Mouse (Mus musculus): ENCODE measurements at regions not wholly inside any gene's neighbourhood (a gene's known extent, or its start where the extent isn't known, plus 50 kb on each side); places are given as distances from the start of the nearest gene placed in this dataset.

DNA sequence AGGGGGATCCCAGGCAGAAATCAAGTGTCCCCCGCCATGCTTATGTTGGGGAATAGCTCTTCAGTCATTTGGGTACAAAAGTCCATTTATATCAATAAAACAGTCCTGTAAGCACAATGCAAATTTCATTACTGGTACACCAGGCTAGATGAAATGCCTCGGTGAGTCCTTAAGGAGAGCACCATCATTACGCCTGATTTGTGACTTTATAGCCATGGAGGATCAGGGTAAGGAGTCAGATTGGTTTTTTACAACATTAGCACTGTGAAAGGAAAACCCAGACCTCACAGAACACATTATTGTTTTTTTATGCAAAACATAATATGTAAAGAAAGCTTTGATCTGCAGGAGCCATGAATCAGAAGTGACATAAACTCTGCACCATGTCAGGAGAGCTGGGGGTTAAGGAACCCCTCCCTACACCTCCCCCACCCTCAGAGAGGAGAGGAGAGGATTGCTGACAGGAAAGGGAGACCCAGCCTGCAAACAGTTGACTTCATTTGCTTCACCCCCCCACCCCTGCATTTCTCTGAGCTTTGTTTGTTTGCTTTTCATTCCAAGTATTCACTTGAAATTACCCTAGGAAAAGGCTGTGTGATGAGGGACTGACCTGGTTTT, 2756.6 kb upstream of the Lrrc6 start:
- no peak overlapping the region for H3K4me3 ChIP-seq
- 77% methylated on average over 3 of the region's 3 CpGs for WGBS
- H3K4me2 ChIP-seq, result no peak overlapping the region
- no peaks in the 10 kb centered on the region for H3K27me3 ChIP-seq
- H3K4me1 ChIP-seq (replicated peaks), result no peaks in the 10 kb centered on the region
- no peak for ATAC-seq (replicated peaks; ENCODE audit: insufficient number of reproducible peaks, insufficient read depth, low FRiP score, low read depth)
- no peaks in the 10 kb centered on the region for H3K9me3 ChIP-seq (replicated peaks)
- no peak overlapping the region for H3K9ac ChIP-seq
- H3K36me3 ChIP-seq, result no peaks in the 10 kb centered on the region
- H3K27ac ChIP-seq, result no peak overlapping the region

DNA sequence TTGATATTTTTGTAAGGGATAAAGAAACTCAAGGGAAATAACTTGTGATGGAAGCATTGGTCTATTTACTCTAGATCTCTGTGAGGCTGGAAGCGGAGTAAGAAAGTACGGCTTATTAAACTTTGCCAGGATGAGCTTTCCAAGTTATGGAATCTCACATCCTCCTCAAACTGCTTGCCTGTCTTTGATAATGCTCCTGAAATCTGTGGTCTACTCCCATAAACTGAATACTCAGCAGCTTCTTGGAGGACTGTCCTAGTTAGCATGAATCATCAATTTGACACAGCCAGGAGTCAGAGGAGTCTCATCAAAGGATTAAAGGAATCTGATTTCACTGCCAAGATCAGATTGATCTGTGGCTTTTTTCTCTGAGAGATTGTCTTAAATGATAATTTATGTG, 2753.0 kb upstream of the Lrrc6 start:
- Histone ChIP-seq H3K9ac (no peak overlapping the region), H3K4me2 (no peak overlapping the region), H3K27ac (no peak overlapping the region), H3K4me3 (no peak overlapping the region), H3K4me1 (replicated peaks) (no peaks in the 10 kb centered on the region), H3K27me3 (no peaks in the 10 kb centered on the region), H3K36me3 (no peaks in the 10 kb centered on the region), H3K9me3 (replicated peaks) (no peaks in the 10 kb centered on the region)
- 88% methylated on average over 2 of the region's 2 CpGs for WGBS
- ATAC-seq (replicated peaks; ENCODE audit: insufficient number of reproducible peaks, insufficient read depth, low FRiP score, low read depth), result no peak

DNA sequence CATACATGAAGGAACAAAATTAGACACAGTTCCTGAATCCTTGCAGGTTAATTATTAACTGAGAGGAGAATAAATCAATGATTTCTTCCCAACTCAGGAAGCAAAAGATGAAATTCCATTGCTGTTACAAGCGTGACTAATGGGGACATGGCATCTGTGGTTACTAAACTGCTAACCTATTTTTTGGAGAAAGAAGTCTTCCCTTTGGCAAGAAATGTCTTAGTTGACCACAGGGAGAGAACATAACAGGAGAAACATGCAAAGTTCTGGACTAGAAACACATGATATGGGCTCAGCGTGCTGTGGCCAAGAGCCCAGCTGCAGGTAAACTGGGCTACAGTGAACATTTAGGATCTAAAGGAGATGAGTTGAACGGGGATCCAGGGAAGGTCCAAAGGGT, 2751.4 kb upstream of the Lrrc6 start:
- WGBS, result 79% methylated on average over 3 of the region's 3 CpGs
- Histone ChIP-seq H3K4me1 (replicated peaks) (no peaks in the 10 kb centered on the region), H3K4me3 (no peak overlapping the region), H3K27me3 (no peaks in the 10 kb centered on the region), H3K4me2 (no peak overlapping the region), H3K27ac (no peak overlapping the region), H3K9me3 (replicated peaks) (no peaks in the 10 kb centered on the region), H3K9ac (no peak overlapping the region), H3K36me3 (no peaks in the 10 kb centered on the region)
- ATAC-seq (replicated peaks; ENCODE audit: insufficient number of reproducible peaks, insufficient read depth, low FRiP score, low read depth), result no peak

DNA sequence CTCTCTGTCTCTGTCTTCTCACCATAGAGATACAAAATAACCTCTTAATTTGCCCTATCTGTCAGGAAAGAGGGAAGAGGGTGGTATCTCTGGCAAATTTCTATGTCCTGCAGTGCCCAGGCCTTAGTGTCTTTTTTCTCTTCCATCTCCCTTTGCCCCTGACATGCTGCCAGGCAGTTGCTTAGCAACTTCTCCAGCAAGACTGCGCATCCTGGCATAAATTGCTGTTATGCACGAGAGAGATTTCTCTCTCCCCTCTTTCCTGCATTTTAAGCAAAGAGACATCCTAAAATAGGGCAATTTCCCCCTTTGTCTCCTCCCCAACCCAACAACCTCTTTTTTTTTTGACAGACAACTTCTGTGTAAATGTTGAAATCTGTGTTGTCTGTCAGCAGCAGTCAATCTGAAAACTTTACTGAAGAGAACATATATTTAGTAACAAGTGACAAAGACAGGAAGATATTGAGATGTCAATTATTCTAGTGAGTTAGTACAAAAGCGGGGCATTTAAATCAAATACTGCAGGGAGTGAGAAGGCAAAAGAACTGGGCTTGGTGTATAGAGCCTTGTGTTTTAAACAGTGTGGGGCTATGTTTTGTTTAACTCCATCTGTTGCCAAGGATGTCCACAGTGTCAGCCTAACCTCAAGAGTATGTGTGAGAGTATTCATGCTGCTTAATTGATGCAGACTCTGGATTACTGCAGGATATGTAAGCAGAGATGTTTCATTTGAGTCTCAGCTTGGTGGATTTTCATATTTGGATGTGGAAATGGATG, 2745.7 kb upstream of the Lrrc6 start:
- H3K27me3 ChIP-seq, result no peaks in the 10 kb centered on the region
- no peaks in the 10 kb centered on the region for H3K4me1 ChIP-seq (replicated peaks)
- no peak overlapping the region for H3K27ac ChIP-seq
- H3K9me3 ChIP-seq (replicated peaks), result no peaks in the 10 kb centered on the region
- H3K4me2 ChIP-seq, result no peak overlapping the region
- 54% methylated on average over 3 of the region's 3 CpGs for WGBS
- no peak overlapping the region for H3K9ac ChIP-seq
- H3K4me3 ChIP-seq, result no peak overlapping the region
- H3K36me3 ChIP-seq, result no peaks in the 10 kb centered on the region
- no peak for ATAC-seq (replicated peaks; ENCODE audit: insufficient number of reproducible peaks, insufficient read depth, low FRiP score, low read depth)

DNA sequence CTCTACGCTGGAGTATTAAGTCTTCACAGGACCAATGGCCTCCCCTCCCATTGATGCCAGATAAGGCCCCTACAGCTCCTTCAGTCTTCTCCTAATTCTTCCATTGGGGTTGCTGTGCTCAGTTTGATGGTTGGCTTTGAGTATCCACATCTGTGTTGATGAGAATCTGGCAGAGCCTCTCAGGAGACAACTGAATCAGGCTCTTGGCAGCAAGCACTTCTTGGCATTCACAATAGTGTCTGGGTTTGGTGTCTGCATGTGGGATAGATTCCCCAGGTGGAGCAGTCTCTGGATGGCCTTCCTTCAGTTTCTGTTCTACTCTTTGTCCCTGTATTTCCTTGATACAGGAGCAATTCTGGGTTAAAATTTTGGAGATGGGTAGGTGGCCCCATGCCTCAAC, 2734.6 kb upstream of the Lrrc6 start:
- no peak overlapping the region for H3K9ac ChIP-seq
- H3K4me2 ChIP-seq, result no peak overlapping the region
- H3K27me3 ChIP-seq, result no peaks in the 10 kb centered on the region
- H3K36me3 ChIP-seq, result no peaks in the 10 kb centered on the region
- no peak for ATAC-seq (replicated peaks; ENCODE audit: insufficient number of reproducible peaks, insufficient read depth, low FRiP score, low read depth)
- H3K4me3 ChIP-seq, result no peak overlapping the region
- no peaks in the 10 kb centered on the region for H3K4me1 ChIP-seq (replicated peaks)
- no peaks in the 10 kb centered on the region for H3K9me3 ChIP-seq (replicated peaks)
- 81% methylated on average over 1 of the region's 1 CpGs for WGBS
- no peak overlapping the region for H3K27ac ChIP-seq

DNA sequence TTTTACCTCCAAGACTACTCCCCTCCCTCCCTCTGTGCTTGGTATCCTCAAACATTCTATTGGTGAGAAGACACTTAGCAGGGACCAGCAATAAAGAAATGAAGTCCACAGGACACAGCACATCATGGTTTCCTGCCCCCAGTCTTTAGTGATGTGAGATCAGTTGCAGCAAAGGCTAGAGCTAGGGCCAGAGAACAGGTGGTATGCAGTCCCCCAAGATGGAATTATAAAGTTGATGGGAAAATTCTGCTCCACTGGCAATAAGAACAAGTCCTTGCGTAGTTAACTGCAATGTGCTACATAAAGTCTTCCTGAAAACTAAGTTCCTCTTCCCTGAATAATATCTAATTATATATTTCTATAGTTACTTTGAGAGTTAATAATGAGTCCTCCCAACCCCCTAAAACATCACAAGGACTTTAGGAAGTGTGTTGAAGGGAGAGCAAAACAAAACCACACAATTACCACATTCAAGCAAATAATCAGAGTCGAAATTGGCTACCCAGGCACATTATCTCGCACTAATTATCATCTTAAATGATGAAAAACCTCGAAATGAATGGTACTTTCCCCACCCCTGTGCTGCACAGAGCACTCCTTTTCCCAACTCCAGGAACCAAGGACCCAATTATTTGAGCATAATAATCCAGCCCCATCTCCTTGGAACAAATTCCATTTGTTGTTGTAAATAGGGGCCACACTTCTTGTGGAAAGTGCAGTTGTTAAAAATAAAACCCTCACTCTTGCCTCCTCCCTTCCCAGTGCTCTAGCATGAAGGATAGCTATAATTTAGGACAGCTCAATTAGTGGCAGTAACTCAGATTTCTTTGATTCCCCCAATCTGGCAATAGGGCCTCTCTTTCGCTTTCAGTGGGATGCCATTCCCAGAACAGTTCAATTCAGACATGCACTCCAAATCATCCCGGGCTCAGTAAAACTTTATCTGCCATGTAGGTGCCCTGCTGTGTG, 2724.2 kb upstream of the Lrrc6 start:
- Histone ChIP-seq H3K4me3 (no peak overlapping the region), H3K27ac (no peak overlapping the region), H3K27me3 (no peaks in the 10 kb centered on the region), H3K36me3 (no peaks in the 10 kb centered on the region), H3K9me3 (replicated peaks) (no peaks in the 10 kb centered on the region), H3K4me2 (no peak overlapping the region), H3K4me1 (replicated peaks) (no peaks in the 10 kb centered on the region), H3K9ac (no peak overlapping the region)
- 66% methylated on average over 6 of the region's 6 CpGs for WGBS
- ATAC-seq (replicated peaks; ENCODE audit: insufficient number of reproducible peaks, insufficient read depth, low FRiP score, low read depth), result no peak

DNA sequence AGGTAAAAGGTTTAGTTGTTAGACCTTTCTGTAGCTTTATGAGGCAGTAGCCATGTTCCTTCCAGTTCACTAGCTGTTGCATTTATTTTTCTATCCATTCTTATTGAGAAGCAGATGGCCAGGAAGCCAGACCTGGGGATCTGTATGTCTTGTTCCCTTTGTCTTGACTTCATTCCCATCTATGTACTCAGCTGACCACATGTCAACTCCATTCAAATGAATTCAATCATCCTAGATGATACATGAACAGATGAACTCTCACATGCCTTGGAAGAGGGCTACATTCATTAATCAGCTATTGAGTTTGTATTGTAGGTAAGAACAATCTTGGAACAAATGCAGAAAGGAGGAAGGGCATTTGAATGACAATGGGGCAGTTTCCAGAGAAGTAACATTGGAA, 2722.7 kb upstream of the Lrrc6 start:
- Histone ChIP-seq H3K4me3 (no peak overlapping the region), H3K4me2 (no peak overlapping the region), H3K9me3 (replicated peaks) (no peaks in the 10 kb centered on the region), H3K4me1 (replicated peaks) (no peaks in the 10 kb centered on the region), H3K36me3 (no peaks in the 10 kb centered on the region), H3K27ac (no peak overlapping the region), H3K27me3 (no peaks in the 10 kb centered on the region), H3K9ac (no peak overlapping the region)
- ATAC-seq (replicated peaks; ENCODE audit: insufficient number of reproducible peaks, insufficient read depth, low FRiP score, low read depth), result no peak

DNA sequence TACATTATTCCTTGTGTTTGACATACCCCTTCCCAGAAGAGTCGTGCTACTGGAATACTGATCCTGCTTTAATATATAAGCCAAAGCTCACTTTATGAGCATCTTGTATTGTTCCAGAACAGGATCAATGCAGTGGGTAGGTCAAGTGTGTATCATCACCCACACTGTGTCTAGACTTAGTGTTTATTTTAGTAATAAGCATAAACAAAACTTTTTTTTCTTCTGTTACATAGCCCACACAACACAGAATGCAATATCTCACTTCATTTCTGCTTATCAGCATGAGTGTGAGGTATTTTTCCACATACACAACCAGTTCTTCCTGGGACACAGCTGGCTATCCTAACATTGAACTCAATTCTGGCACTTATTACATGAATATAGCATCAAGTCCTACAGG, 2721.7 kb upstream of the Lrrc6 start:
- Histone ChIP-seq H3K9ac (no peak overlapping the region), H3K4me3 (no peak overlapping the region), H3K4me2 (no peak overlapping the region), H3K4me1 (replicated peaks) (no peaks in the 10 kb centered on the region), H3K36me3 (no peaks in the 10 kb centered on the region), H3K27me3 (no peaks in the 10 kb centered on the region), H3K27ac (no peak overlapping the region), H3K9me3 (replicated peaks) (no peaks in the 10 kb centered on the region)
- ATAC-seq (replicated peaks; ENCODE audit: insufficient number of reproducible peaks, insufficient read depth, low FRiP score, low read depth), result no peak
- whole genome bisulfite sequencing, result 74% methylated on average over 1 of the region's 1 CpGs
